Mouse (Mus musculus): Measurements from ENCODE around the gene March8. TPM values are rescaled to one million over a fixed set of nuclear protein-coding genes. Genes with fewer than 3 reads are reported as not detected.
"Not testable (repeated sequence)": the region's sequence is repeated elsewhere in the genome, so short reads cannot be mapped to it uniquely, and the experiment has no call there.

The March8 gene
- polyA plus RNA-seq, 1 experiment from 2014 or later: 58.7 TPM

DNA sequence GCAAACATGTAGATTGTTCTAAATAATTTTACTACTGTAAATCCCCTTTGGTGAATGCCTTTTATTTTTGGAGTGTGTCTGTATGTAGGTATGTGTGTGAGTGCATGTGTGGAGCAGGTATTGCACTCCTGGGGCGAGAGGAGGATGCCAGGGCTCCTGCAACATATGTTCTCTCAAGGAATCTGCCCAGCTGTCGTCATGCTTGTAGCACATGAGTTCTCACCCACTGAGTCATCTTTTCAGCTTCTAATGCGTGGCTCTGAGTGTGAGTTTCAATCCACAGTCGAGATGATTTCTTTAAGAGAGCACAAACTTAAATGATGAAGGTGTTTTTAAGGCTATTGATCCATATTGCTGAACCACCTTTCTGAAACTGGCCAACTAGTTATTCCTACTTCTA is 13.7 kb downstream of the March8 start:
- Histone ChIP-seq H3K9me3 (no peaks in the 10 kb centered on the region), H3K27ac (replicated peaks) (no peak overlapping the region), H3K36me3 (no peaks in the 10 kb centered on the region), H3K4me2 (no peak overlapping the region), H3K9ac (no peak overlapping the region), H3K27me3 (no peaks in the 10 kb centered on the region), H3K4me3 (no peak overlapping the region), H3K4me1 (replicated peaks) (no peaks in the 10 kb centered on the region)
- WGBS: 85% methylated on average over 4 of the region's 4 CpGs
- no peak for ATAC-seq (ENCODE audit: low read depth)

DNA sequence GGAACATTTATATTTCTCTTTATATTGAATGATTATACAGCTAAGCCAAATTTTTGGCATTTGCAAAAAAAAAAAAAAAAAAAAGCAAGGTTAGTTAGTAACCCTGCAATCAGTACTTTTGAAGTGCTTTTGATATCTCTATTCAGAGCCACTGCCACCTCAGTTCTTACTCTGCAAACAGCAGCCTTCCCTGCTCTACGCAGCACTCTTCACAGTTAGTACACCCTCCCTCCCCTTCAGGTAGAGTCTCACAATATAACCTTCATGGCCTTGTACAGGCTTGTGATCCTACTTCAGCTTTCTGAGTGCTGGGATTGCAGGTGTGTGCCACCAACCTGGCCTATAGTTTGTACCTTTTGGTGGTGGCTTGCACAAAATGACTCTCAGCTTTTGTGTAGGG is 15.6 kb downstream of the March8 start:
- no peak overlapping the region for H3K4me2 ChIP-seq
- H3K4me1 ChIP-seq (replicated peaks): 0 out of 2 replicates have a peak, but pooled peaks cover 5% of the 10 kb centered on the region
- ATAC-seq (ENCODE audit: low read depth): no peak
- H3K9ac ChIP-seq: no peak overlapping the region
- no peaks in the 10 kb centered on the region for H3K27me3 ChIP-seq
- H3K9me3 ChIP-seq: no peaks in the 10 kb centered on the region
- H3K27ac ChIP-seq (replicated peaks): no peak overlapping the region
- no peak overlapping the region for H3K4me3 ChIP-seq
- H3K36me3 ChIP-seq: no peaks in the 10 kb centered on the region
- WGBS: 93% methylated on average over 1 of the region's 1 CpGs

DNA sequence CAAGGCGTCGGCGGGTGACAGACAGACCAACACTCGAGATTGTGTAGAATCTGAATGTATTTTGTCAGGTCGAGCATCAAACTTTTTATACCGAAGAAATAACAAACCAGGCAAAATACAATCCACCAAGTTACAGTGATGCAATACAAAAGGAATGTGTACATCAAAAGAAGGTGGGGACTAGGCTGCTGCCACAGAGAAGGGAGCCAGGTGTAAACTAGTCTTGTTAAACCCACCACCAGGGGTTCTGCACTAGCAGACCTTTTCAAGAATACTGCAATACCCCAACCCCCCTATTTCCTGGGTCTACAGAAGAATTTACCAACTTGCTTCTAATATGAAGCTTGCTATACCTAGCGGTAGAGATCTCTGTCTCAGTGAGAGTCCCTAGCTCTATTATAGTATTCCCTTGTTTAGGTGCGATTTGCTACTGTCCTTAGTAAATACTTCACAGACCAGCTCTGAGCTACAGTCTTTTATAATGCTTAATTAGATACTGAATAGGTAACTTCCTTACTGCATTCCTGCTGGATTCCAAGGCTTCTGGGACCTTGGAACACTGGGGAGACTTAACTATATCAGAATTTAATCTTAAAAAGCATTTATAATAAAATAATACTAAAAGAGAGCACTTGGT is 18.6 kb downstream of the March8 start:
- not testable (repeated sequence) for ATAC-seq (ENCODE audit: low read depth); H3K36me3 ChIP-seq; H3K9ac ChIP-seq; H3K27ac ChIP-seq (replicated peaks); H3K4me2 ChIP-seq; H3K27me3 ChIP-seq; H3K4me1 ChIP-seq (replicated peaks); H3K9me3 ChIP-seq; H3K4me3 ChIP-seq
- 79% methylated on average over 8 of the region's 8 CpGs for WGBS

DNA sequence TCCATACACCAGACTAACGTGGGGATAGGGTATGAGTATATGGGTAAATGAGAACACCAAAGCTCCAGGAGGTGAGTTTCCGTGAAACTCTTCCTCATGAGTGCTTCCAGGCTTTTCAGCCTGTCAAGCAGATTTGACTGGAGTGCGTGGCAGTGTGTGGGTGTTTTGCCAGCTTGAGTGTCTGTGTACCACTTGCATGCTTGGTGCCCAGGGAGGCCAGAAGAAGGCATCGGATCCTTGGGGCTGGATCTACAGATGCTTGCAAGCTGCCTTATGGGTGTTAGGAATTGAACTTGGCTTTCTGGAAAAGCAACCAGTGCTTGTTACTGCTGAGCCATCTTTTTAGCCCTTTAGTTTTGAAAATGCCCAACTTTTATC is 19.1 kb downstream of the March8 start:
- no peak overlapping the region for H3K27ac ChIP-seq (replicated peaks)
- H3K27me3 ChIP-seq: no peaks in the 10 kb centered on the region
- no peak overlapping the region for H3K9ac ChIP-seq
- no peaks in the 10 kb centered on the region for H3K9me3 ChIP-seq
- 75% methylated on average over 4 of the region's 4 CpGs for WGBS
- no peaks in the 10 kb centered on the region for H3K36me3 ChIP-seq
- ATAC-seq (ENCODE audit: low read depth): no peak
- no peak overlapping the region for H3K4me3 ChIP-seq
- H3K4me1 ChIP-seq (replicated peaks): 0 out of 2 replicates have a peak, but pooled peaks cover 12% of the 10 kb centered on the region
- H3K4me2 ChIP-seq: no peak overlapping the region

DNA sequence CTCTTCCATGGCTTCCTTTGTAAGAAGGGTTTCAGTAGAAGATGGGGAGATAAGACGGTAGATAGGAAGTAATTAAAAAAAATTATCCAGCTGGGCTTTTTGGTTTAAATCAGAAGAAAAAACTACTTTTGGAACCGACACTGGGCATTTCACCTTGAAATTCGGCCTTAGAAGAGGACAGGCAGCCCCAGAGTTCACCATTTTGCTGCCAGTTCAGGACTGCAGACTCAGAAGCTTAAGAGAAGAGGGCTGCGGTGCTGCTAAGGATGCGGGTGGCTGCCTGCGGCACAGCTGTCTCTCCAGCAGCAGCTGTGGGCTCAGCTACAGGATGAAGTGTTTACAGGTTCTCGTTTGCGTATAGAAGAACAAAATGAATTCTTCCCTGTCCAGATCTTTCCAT is 20.2 kb downstream of the March8 start:
- Histone ChIP-seq H3K9ac (no peak overlapping the region), H3K4me2 (no peak overlapping the region), H3K4me3 (no peak overlapping the region), H3K9me3 (no peaks in the 10 kb centered on the region), H3K4me1 (replicated peaks) (0 out of 2 replicates have a peak, but pooled peaks cover 13% of the 10 kb centered on the region), H3K27me3 (no peaks in the 10 kb centered on the region), H3K27ac (replicated peaks) (no peak overlapping the region), H3K36me3 (no peaks in the 10 kb centered on the region)
- no peak for ATAC-seq (ENCODE audit: low read depth)
- 79% methylated on average over 8 of the region's 8 CpGs for WGBS

DNA sequence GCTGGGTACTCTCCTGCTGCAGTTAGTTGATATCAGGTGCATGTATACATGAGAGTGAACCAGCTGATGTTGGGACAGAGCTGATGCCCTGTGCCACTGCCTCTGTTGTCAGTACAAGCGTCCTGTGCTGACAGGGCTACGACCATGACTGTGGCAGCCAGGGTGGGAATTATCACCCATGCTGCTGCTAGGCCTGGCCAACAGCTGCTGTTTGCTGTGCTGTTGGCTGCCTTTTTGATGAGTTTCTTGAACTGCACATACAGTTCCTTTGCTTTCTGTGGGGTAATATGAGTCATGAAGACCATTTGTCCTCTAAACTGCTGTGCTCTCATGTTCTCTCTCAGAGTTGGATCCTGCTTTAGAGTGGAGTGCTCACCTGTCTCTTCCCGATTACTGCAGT is 21.4 kb downstream of the March8 start:
- no peaks in the 10 kb centered on the region for H3K27me3 ChIP-seq
- H3K4me1 ChIP-seq (replicated peaks): 0 out of 2 replicates have a peak, but pooled peaks cover 13% of the 10 kb centered on the region
- no peak overlapping the region for H3K27ac ChIP-seq (replicated peaks)
- no peak for ATAC-seq (ENCODE audit: low read depth)
- no peak overlapping the region for H3K4me2 ChIP-seq
- 81% methylated on average over 3 of the region's 3 CpGs for WGBS
- no peak overlapping the region for H3K9ac ChIP-seq
- no peaks in the 10 kb centered on the region for H3K36me3 ChIP-seq
- H3K4me3 ChIP-seq: no peak overlapping the region
- no peaks in the 10 kb centered on the region for H3K9me3 ChIP-seq

DNA sequence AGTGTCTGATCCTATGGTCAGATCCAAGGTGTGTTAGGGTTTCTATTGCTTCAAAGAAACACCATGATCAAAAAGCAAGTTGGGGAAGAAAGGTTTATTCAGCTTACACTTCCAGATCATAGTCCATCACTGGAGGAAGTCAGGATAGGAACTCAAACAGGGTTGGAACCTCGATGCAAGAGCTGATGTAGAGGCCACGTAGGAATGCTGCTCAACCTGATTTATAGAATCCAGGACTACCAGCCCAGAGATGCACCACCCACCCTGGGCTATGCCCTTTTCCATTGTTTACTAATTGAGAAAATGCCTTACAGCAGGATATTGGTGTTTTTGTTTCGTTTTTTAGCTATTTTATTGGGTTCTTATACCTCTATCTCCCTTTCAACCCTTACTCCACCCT is 23.6 kb downstream of the March8 start:
- H3K27me3 ChIP-seq: no peaks in the 10 kb centered on the region
- no peak overlapping the region for H3K9ac ChIP-seq
- 0 out of 2 replicates have a peak, but pooled peaks cover 13% of the 10 kb centered on the region for H3K4me1 ChIP-seq (replicated peaks)
- H3K27ac ChIP-seq (replicated peaks): no peak overlapping the region
- no peak for ATAC-seq (ENCODE audit: low read depth)
- no peak overlapping the region for H3K4me3 ChIP-seq
- H3K36me3 ChIP-seq: no peaks in the 10 kb centered on the region
- H3K4me2 ChIP-seq: no peak overlapping the region
- 89% methylated on average over 3 of the region's 3 CpGs for WGBS
- H3K9me3 ChIP-seq: no peaks in the 10 kb centered on the region

DNA sequence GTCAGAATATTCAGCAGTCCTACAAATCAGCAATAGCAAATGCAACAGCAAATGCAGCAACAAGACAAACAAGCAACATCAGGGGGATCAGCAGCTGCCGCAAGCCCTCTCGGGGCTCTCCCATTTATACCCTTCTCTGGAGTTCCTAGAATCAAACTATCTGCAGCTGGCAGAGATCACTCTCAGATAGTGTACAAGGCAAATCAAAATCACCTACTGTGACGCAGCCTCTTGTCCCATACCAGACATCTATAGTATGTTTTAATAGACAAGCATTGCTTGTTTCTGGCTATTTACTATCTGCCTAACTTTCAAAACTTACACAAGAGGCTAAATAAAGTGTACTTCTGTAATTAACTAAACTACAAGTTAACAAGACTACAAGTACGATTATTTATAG is 24.2 kb downstream of the March8 start:
- 93% methylated on average over 4 of the region's 4 CpGs for WGBS
- Histone ChIP-seq H3K4me3 (no peak overlapping the region), H3K9ac (no peak overlapping the region)

DNA sequence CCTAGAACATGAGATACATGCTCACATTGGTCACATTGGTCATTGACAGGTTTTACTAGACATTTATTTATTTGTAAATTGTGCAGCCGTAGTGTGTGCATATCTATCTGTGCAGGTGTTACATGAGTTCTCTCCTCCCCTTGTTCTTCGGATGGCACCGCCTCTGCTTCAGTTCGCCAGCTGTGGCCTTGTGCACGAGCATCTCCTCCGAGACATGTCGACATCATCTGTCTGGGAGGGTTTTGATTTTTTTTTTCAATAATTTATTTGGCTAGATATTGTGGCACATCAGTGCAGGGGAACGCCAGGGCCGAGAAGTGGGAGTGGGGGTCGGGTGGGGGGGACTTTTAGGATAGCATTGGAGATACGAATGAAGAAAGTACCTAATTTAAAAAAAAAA is 30.1 kb downstream of the March8 start:
- no peaks in the 10 kb centered on the region for H3K36me3 ChIP-seq
- no peak overlapping the region; the same call in 1 of the 2 replicates for H3K27ac ChIP-seq (replicated peaks)
- no peaks in the 10 kb centered on the region for H3K9me3 ChIP-seq
- H3K9ac ChIP-seq: no peak overlapping the region
- H3K4me1 ChIP-seq (replicated peaks): 0 out of 2 replicates have a peak, but pooled peaks cover 4% of the 10 kb centered on the region
- H3K4me3 ChIP-seq: no peak overlapping the region
- no peak overlapping the region for H3K4me2 ChIP-seq
- ATAC-seq (ENCODE audit: low read depth): no peak
- no peaks in the 10 kb centered on the region for H3K27me3 ChIP-seq
- WGBS: 59% methylated on average over 11 of the region's 11 CpGs

More for the DNA sequence above, 24.2 kb downstream of the March8 start:
- Histone ChIP-seq H3K36me3 (no peaks in the 10 kb centered on the region), H3K27me3 (no peaks in the 10 kb centered on the region), H3K4me2 (no peak overlapping the region), H3K27ac (replicated peaks) (no peak overlapping the region), H3K9me3 (no peaks in the 10 kb centered on the region), H3K4me1 (replicated peaks) (0 out of 2 replicates have a peak, but pooled peaks cover 13% of the 10 kb centered on the region)
- no peak for ATAC-seq (ENCODE audit: low read depth)

DNA sequence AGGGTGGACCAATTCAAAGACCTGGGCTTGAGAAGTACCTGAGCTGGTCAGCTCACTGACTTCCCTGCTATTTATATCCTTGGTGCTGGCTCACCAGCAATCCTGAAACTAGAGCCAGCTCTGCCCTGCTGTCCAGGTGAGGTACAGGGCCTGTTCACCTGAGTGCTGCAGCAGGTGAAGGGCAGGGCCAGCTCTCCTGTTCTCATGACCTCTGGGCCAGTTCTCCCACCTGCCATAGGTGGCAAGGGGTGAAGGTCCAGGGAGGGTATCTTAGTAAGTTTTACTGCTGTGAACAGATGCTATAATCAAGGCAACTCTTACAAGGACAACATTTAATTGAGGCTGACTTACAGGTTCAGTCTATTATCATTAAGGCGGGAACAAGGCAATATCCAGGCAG is 32.0 kb downstream of the March8 start:
- no peak overlapping the region for H3K27ac ChIP-seq (replicated peaks)
- no peak overlapping the region for H3K4me2 ChIP-seq
- H3K4me3 ChIP-seq: no peak overlapping the region
- 92% methylated on average over 1 of the region's 1 CpGs for WGBS
- no peaks in the 10 kb centered on the region for H3K27me3 ChIP-seq
- H3K9ac ChIP-seq: no peak overlapping the region
- H3K4me1 ChIP-seq (replicated peaks): 0 out of 2 replicates have a peak, but pooled peaks cover 8% of the 10 kb centered on the region
- no peaks in the 10 kb centered on the region for H3K36me3 ChIP-seq
- H3K9me3 ChIP-seq: no peaks in the 10 kb centered on the region
- ATAC-seq (ENCODE audit: low read depth): no peak

DNA sequence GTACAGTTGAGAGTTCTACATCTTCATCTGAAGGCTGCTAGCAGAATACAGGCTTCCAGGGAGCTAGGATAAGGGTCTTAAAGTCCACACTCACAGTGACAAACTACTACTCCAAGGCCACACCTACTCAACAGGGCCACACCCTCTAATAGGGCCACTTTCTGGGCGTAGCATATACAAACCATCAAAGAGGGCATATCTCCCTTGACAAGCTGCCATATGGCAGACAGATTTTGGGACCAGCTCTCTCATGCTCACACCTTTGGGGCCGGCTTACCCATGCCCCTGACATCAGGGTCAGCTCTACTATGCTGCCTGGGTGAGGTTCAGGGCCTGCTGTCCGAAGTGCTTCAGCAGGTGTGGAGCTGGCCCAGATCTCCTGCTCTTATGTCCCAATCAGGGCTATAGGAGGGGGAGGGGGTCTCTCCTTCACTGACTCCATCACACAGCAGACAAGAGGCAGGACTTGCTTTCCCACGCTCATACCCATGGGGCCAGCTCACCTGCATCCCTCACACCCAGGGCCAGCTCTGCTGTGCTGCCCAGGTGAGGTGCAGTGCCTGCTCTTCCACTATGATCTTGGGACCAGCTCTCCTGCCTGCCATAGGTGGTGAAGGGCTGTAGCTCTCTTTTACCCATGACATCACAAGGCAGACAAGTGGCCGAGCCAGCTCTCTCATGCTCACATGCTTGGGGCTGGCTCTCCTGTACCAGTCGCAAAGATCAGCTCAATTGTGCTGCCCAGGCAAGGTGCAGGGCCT is 32.6 kb downstream of the March8 start:
- no peak for ATAC-seq (ENCODE audit: low read depth)
- WGBS: 88% methylated on average over 6 of the region's 6 CpGs
- H3K9me3 ChIP-seq: no peaks in the 10 kb centered on the region
- no peaks in the 10 kb centered on the region for H3K36me3 ChIP-seq
- H3K4me1 ChIP-seq (replicated peaks): 0 out of 2 replicates have a peak, but pooled peaks cover 8% of the 10 kb centered on the region
- no peak overlapping the region for H3K4me3 ChIP-seq
- H3K27me3 ChIP-seq: no peaks in the 10 kb centered on the region
- H3K9ac ChIP-seq: no peak overlapping the region
- no peak overlapping the region for H3K4me2 ChIP-seq
- H3K27ac ChIP-seq (replicated peaks): no peak overlapping the region

DNA sequence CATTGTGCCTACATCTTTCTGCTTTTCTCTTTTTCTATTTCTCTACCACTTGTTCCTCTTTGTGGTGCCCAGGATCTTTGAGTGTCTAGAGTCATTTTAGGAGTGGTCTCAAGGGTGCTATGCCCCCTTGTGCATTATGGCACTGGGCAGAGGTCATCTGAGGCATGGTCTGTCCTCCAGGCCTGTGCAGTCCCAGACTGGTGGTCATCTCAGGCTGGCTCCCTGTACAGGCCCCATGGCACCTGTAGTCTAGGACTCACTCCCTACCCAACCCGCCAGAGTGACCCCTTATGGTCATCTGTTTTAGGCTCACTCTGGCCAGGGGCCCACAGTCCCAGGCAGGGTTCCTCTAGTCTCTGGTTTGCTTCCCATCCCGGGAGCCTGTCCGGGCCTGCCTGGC is 33.7 kb downstream of the March8 start:
- no peaks in the 10 kb centered on the region for H3K9me3 ChIP-seq
- H3K27me3 ChIP-seq: no peaks in the 10 kb centered on the region

More for the DNA sequence above, 33.7 kb downstream of the March8 start:
- no peak overlapping the region for H3K27ac ChIP-seq (replicated peaks)
- H3K36me3 ChIP-seq: no peaks in the 10 kb centered on the region
- H3K4me1 ChIP-seq (replicated peaks): 0 out of 2 replicates have a peak, but pooled peaks cover 8% of the 10 kb centered on the region
- ATAC-seq (ENCODE audit: low read depth): 0 out of 2 replicates have a peak, but pooled peaks have one; percentile 19
- H3K4me3 ChIP-seq: no peak overlapping the region
- 91% methylated on average over 3 of the region's 3 CpGs for WGBS
- H3K9ac ChIP-seq: no peak overlapping the region
- no peak overlapping the region for H3K4me2 ChIP-seq

All from neural tube, embryonic 13.5 days (tissue).